Mouse (Mus musculus) embryo, embryonic 10 days (tissue): ENCODE data around the gene Egln3.

ENCODE experiments used
- DNase-seq: peaks from one replicate; pipeline ENCODE4 v3.0.0-alpha.2; 2015; ENCODE audit warnings: low spot score

Gene Egln3

GRCm38 (mm10) chr12:54162637-54163131 lies 41.0 kb downstream of the Egln3 start:
- peak; percentile 75 for DNase-seq

GRCm38 (mm10) chr12:54161468-54162202 lies 42.0 kb downstream of the Egln3 start:
- no peak for DNase-seq

- no peak for DNase-seq
Measured at GRCm38 (mm10) chr12:54160279-54160678, 43.4 kb downstream of the Egln3 start.

GRCm38 (mm10) chr12:54154771-54155170 lies 48.9 kb downstream of the Egln3 start:
- DNase-seq, result no peak

- DNase-seq, result peak; percentile 31
Measured at GRCm38 (mm10) chr12:54146943-54147556, 56.6 kb downstream of the Egln3 start.
